Mouse (Mus musculus): ENCODE results near the gene Gm11060. TPM values are rescaled to one million over a fixed set of nuclear protein-coding genes. Genes with fewer than 3 reads are reported as not detected.
A peak's percentile ranks its signal among the peaks of the same experiment; 100 is the strongest.

Gene Gm11060
- polyA plus RNA-seq, 1 experiment from 2014 or later = not detected

DNA sequence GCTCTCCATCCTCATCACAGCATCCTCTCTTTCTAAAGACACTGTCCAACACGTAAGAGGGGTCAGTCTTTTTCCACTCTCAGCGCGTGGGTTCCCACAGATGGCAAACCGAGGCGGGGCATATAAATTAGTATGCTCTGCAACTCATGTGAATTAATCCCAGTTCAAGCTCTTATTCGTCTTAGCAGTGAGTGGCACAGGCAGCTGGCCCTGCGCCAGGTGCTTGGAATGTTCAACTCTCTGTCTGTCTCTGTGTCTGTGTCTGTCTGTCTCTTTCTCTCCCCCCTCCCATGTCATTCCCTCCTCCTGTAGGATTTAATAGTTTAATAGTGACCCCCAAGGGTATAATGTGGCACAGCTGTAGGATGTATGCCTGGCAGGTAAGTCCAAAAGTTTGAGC, 7.6 kb downstream of the Gm11060 start:
- peaks cover 4% of the 10 kb centered on the region for H3K4me1 ChIP-seq (replicated peaks; ENCODE audit: control insufficient read depth, insufficient read depth, low read length)
- no peaks in the 10 kb centered on the region for H3K9me3 ChIP-seq (ENCODE audit: control insufficient read depth, low read length)
- no peak overlapping the region for H3K4me2 ChIP-seq (ENCODE audit: low read length)
- H3K27ac ChIP-seq (ENCODE audit: low read length) = no peak overlapping the region
- H3K9ac ChIP-seq (replicated peaks; ENCODE audit: low read depth, low read length) = no peak overlapping the region
- H3K36me3 ChIP-seq (ENCODE audit: control insufficient read depth, insufficient read depth) = no peaks in the 10 kb centered on the region
- WGBS = 31% methylated on average over 7 of the region's 7 CpGs
- no peak for ATAC-seq
- H3K27me3 ChIP-seq (replicated peaks; ENCODE audit: control insufficient read depth, insufficient read depth, low read length) = no peaks in the 10 kb centered on the region
- no peak overlapping the region for H3K4me3 ChIP-seq (replicated peaks; ENCODE audit: low read length)

DNA sequence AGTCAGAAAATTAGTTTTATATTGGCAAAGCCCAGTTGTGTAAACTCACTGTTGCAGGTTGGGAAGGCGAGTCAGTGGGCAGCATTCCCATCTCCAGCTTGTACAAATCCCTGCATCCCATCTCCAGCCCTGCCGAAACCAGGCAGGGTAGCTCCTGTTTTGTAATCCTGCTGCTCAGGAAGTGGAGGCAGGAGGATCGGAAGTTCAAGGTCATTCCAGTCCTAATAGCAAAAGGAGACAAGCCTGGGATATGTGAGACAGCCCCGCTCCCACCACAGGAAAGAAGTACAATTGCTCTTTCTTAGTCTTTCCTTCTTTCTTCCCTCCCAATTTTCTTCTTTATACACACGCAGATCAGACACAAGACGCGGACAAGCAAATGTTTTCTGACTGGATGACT, 8.7 kb downstream of the Gm11060 start:
- H3K9me3 ChIP-seq (ENCODE audit: control insufficient read depth, low read length) = no peaks in the 10 kb centered on the region
- H3K4me2 ChIP-seq (ENCODE audit: low read length) = no peak overlapping the region
- no peak overlapping the region for H3K9ac ChIP-seq (replicated peaks; ENCODE audit: low read depth, low read length)
- WGBS = 50% methylated on average over 7 of the region's 7 CpGs
- H3K36me3 ChIP-seq (ENCODE audit: control insufficient read depth, insufficient read depth) = no peaks in the 10 kb centered on the region
- H3K27me3 ChIP-seq (replicated peaks; ENCODE audit: control insufficient read depth, insufficient read depth, low read length) = no peaks in the 10 kb centered on the region
- ATAC-seq = no peak
- H3K4me3 ChIP-seq (replicated peaks; ENCODE audit: low read length) = no peak overlapping the region
- H3K27ac ChIP-seq (ENCODE audit: low read length) = no peak overlapping the region
- H3K4me1 ChIP-seq (replicated peaks; ENCODE audit: control insufficient read depth, insufficient read depth, low read length) = peaks cover 4% of the 10 kb centered on the region

DNA sequence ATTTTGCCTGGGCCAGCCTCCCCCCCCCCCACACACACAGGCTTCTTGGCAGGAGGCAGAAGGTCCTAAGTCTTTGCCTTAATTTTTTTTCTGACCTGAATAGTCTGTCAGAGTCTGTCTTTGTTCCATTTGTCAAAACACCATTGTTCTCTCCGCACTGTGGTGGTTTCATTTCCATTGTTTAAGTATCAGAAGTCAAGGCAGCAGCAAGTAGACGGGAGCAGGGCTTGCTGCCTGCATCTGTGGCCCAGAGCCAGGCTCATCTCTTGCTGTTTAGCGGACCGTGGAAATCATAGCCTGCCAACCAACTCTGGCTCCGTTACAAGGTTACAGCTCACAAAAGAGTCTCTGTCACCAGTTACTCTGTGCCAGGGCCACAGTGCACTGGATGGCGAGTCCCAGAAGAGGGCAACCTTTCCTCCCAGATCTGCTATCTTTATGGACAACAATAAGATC, 16.9 kb downstream of the Gm11060 start:
- H3K4me3 ChIP-seq (replicated peaks; ENCODE audit: low read length) = no peak overlapping the region
- 1% methylated on average over 6 of the region's 6 CpGs for WGBS

DNA sequence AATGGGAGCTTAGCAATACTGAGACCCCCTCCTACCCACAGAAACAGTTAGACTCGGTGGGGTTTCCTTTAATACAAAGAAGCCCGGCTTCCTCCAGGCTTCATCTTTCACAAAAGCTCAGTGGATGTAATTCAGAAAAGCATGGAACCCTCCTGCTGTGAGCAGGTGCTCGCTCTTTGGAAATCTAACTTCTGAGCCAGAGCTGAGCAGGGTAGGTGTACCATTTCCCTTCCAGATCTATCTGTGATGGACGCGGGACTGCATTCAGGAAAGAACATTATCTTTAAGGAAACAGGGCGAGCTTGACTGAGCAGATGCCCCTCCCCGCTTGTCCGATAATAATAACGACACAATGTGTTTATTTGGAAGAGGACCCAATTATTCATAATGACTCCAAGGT, 22.3 kb downstream of the Gm11060 start:
- Histone ChIP-seq H3K27me3 (replicated peaks; ENCODE audit: control insufficient read depth, insufficient read depth, low read length) (peaks cover 39% of the 10 kb centered on the region), H3K36me3 (ENCODE audit: control insufficient read depth, insufficient read depth) (no peaks in the 10 kb centered on the region), H3K4me3 (replicated peaks; ENCODE audit: low read length) (no peak overlapping the region), H3K27ac (ENCODE audit: low read length) (no peak overlapping the region), H3K4me1 (replicated peaks; ENCODE audit: control insufficient read depth, insufficient read depth, low read length) (no peaks in the 10 kb centered on the region), H3K9ac (replicated peaks; ENCODE audit: low read depth, low read length) (no peak overlapping the region), H3K9me3 (ENCODE audit: control insufficient read depth, low read length) (no peaks in the 10 kb centered on the region), H3K4me2 (ENCODE audit: low read length) (no peak overlapping the region)
- WGBS = 3% methylated on average over 9 of the region's 9 CpGs
- no peak for ATAC-seq

More for the DNA sequence above, 16.9 kb downstream of the Gm11060 start:
- no peak overlapping the region for H3K9ac ChIP-seq (replicated peaks; ENCODE audit: low read depth, low read length)
- ATAC-seq = peak; percentile 96
- no peaks in the 10 kb centered on the region for H3K36me3 ChIP-seq (ENCODE audit: control insufficient read depth, insufficient read depth)
- 0 out of 2 replicates have a peak, but pooled peaks cover 3% of the 10 kb centered on the region for H3K4me1 ChIP-seq (replicated peaks; ENCODE audit: control insufficient read depth, insufficient read depth, low read length)
- no peak overlapping the region for H3K27ac ChIP-seq (ENCODE audit: low read length)
- H3K27me3 ChIP-seq (replicated peaks; ENCODE audit: control insufficient read depth, insufficient read depth, low read length) = peaks cover 15% of the 10 kb centered on the region
- no peaks in the 10 kb centered on the region for H3K9me3 ChIP-seq (ENCODE audit: control insufficient read depth, low read length)
- no peak overlapping the region; the same call in 1 of the 2 replicates for H3K4me2 ChIP-seq (ENCODE audit: low read length)

DNA sequence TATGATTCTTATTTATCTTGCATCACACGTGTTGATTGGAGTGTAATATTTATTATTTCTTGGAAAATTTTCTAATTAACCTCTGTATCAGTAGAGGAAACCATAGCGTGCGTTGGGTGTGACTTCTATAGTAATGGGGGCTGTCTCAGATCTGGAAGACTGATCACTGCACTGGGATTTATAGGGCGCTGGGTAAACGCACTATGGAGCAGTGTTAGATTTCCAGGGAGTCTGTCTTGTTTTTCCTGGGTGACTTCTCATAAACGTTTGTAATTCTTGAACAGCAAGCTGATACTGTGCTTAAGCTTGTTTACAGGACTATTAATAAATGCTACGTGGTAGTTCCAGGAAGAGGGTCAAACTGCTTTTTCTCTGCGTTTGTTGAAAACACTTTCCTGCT, 25.9 kb downstream of the Gm11060 start:
- 82% methylated on average over 8 of the region's 8 CpGs for WGBS
- Histone ChIP-seq H3K27ac (ENCODE audit: low read length) (no peak overlapping the region), H3K27me3 (replicated peaks; ENCODE audit: control insufficient read depth, insufficient read depth, low read length) (peaks cover 62% of the 10 kb centered on the region), H3K9me3 (ENCODE audit: control insufficient read depth, low read length) (no peaks in the 10 kb centered on the region), H3K36me3 (ENCODE audit: control insufficient read depth, insufficient read depth) (no peaks in the 10 kb centered on the region), H3K4me1 (replicated peaks; ENCODE audit: control insufficient read depth, insufficient read depth, low read length) (no peaks in the 10 kb centered on the region), H3K4me3 (replicated peaks; ENCODE audit: low read length) (no peak overlapping the region), H3K4me2 (ENCODE audit: low read length) (no peak overlapping the region), H3K9ac (replicated peaks; ENCODE audit: low read depth, low read length) (no peak overlapping the region)
- ATAC-seq = no peak

DNA sequence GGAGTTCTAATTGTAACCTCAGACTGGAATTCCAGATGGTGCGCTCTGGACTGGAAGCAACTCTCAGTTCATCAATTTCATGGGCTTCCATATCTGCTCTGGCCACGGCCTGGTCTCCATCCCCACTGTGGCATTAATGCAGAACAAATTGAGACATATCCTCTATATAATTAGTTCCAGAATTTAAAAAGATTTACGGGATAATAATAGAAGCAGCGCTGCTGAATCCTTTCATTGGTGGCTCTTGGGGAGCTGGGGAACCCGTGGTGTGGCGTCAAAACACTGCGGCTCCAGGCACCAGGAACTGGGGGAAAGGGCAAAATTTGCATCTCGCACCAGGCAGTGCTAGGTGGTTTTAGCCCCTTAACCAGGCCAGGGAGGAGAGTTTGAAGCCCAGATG, 30.4 kb downstream of the Gm11060 start:
- no peak for ATAC-seq
- H3K9me3 ChIP-seq (ENCODE audit: control insufficient read depth, low read length) = no peaks in the 10 kb centered on the region
- H3K36me3 ChIP-seq (ENCODE audit: control insufficient read depth, insufficient read depth) = no peaks in the 10 kb centered on the region
- WGBS = 1% methylated on average over 8 of the region's 8 CpGs
- H3K4me3 ChIP-seq (replicated peaks; ENCODE audit: low read length) = no peak overlapping the region
- peaks cover 15% of the 10 kb centered on the region for H3K4me1 ChIP-seq (replicated peaks; ENCODE audit: control insufficient read depth, insufficient read depth, low read length)
- H3K27ac ChIP-seq (ENCODE audit: low read length) = no peak overlapping the region
- H3K9ac ChIP-seq (replicated peaks; ENCODE audit: low read depth, low read length) = no peak overlapping the region
- peaks cover 78% of the 10 kb centered on the region for H3K27me3 ChIP-seq (replicated peaks; ENCODE audit: control insufficient read depth, insufficient read depth, low read length)
- no peak overlapping the region for H3K4me2 ChIP-seq (ENCODE audit: low read length)

- Histone ChIP-seq H3K36me3 (ENCODE audit: control insufficient read depth, insufficient read depth) (no peaks in the 10 kb centered on the region), H3K4me1 (replicated peaks; ENCODE audit: control insufficient read depth, insufficient read depth, low read length) (peaks cover 17% of the 10 kb centered on the region), H3K27me3 (replicated peaks; ENCODE audit: control insufficient read depth, insufficient read depth, low read length) (peaks cover 79% of the 10 kb centered on the region), H3K4me3 (replicated peaks; ENCODE audit: low read length) (no peak overlapping the region), H3K9ac (replicated peaks; ENCODE audit: low read depth, low read length) (no peak overlapping the region), H3K4me2 (ENCODE audit: low read length) (no peak overlapping the region), H3K27ac (ENCODE audit: low read length) (no peak overlapping the region), H3K9me3 (ENCODE audit: control insufficient read depth, low read length) (no peaks in the 10 kb centered on the region)
- WGBS = under 1% methylated on average over 27 of the region's 27 CpGs
- ATAC-seq = 0 out of 2 replicates have a peak, but pooled peaks have one; percentile 26
Observed at GRCm38 (mm10) chr2:105122886-105123285, 31.1 kb downstream of the Gm11060 start.

DNA sequence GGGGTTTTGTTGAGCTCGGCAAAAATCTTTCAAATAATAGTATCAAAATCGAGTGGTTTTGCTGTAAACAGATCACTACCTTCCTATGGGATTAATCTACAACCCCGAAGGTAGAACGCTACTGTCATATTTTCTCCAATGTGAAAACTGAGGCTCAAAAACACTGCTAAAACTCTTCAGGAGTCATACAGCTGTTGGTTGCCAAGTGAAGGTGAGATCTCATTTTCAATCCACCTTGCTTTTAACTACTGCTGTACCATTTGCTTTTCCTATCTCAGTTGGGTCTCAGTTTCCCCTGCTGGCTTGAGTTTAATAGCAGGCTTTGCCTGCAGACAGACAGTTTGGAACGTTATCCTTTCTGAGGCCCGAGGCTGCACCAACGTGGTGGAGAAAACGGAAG, 31.6 kb downstream of the Gm11060 start:
- Histone ChIP-seq H3K36me3 (ENCODE audit: control insufficient read depth, insufficient read depth) (no peaks in the 10 kb centered on the region), H3K4me3 (replicated peaks; ENCODE audit: low read length) (no peak overlapping the region), H3K4me1 (replicated peaks; ENCODE audit: control insufficient read depth, insufficient read depth, low read length) (peaks cover 17% of the 10 kb centered on the region), H3K4me2 (ENCODE audit: low read length) (no peak overlapping the region), H3K9me3 (ENCODE audit: control insufficient read depth, low read length) (no peaks in the 10 kb centered on the region), H3K9ac (replicated peaks; ENCODE audit: low read depth, low read length) (no peak overlapping the region), H3K27ac (ENCODE audit: low read length) (no peak overlapping the region), H3K27me3 (replicated peaks; ENCODE audit: control insufficient read depth, insufficient read depth, low read length) (peaks cover 78% of the 10 kb centered on the region)
- WGBS = 2% methylated on average over 8 of the region's 8 CpGs
- ATAC-seq = no peak

- Histone ChIP-seq H3K9ac (replicated peaks; ENCODE audit: low read depth, low read length) (no peak overlapping the region), H3K4me3 (replicated peaks; ENCODE audit: low read length) (no peak overlapping the region), H3K27ac (ENCODE audit: low read length) (no peak overlapping the region), H3K27me3 (replicated peaks; ENCODE audit: control insufficient read depth, insufficient read depth, low read length) (peaks cover 78% of the 10 kb centered on the region), H3K9me3 (ENCODE audit: control insufficient read depth, low read length) (no peaks in the 10 kb centered on the region), H3K36me3 (ENCODE audit: control insufficient read depth, insufficient read depth) (no peaks in the 10 kb centered on the region), H3K4me2 (ENCODE audit: low read length) (no peak overlapping the region), H3K4me1 (replicated peaks; ENCODE audit: control insufficient read depth, insufficient read depth, low read length) (peaks cover 17% of the 10 kb centered on the region)
- WGBS = 0% methylated on average over 9 of the region's 9 CpGs
- no peak for ATAC-seq
Observed at GRCm38 (mm10) chr2:105123881-105124280, 32.1 kb downstream of the Gm11060 start.

DNA sequence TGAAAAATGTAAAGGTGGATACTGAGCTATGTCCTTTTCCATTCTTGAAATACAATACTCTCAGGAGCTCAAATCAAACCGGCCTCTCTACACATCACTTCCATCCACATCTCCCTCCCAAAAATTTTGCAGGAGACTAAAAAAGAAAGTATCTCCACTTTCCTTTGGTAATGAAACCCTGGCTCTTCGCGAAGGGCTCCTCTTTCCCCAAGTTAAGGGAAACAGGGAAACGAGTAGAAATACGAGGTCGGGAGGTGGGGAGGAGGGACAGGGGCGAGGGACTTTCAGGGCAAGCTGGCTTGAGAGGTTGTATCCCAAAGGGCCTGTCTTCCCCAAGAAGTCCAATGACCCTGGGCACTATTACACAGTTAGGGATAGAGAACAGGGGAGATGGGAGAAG, 32.6 kb downstream of the Gm11060 start:
- H3K36me3 ChIP-seq (ENCODE audit: control insufficient read depth, insufficient read depth) = no peaks in the 10 kb centered on the region
- no peaks in the 10 kb centered on the region for H3K9me3 ChIP-seq (ENCODE audit: control insufficient read depth, low read length)
- H3K4me2 ChIP-seq (ENCODE audit: low read length) = no peak overlapping the region
- ATAC-seq = no peak
- H3K9ac ChIP-seq (replicated peaks; ENCODE audit: low read depth, low read length) = no peak overlapping the region
- H3K27me3 ChIP-seq (replicated peaks; ENCODE audit: control insufficient read depth, insufficient read depth, low read length) = peaks cover 80% of the 10 kb centered on the region
- H3K27ac ChIP-seq (ENCODE audit: low read length) = no peak overlapping the region
- WGBS = 2% methylated on average over 7 of the region's 7 CpGs
- no peak overlapping the region for H3K4me3 ChIP-seq (replicated peaks; ENCODE audit: low read length)
- peaks cover 17% of the 10 kb centered on the region for H3K4me1 ChIP-seq (replicated peaks; ENCODE audit: control insufficient read depth, insufficient read depth, low read length)
